Mouse (Mus musculus) heart, postnatal 4 days (tissue): ENCODE measurements at regions not wholly inside any gene's neighbourhood (a gene's known extent, or its start where the extent isn't known, plus 50 kb on each side); places are given as distances from the start of the nearest gene placed in this dataset.

Experiments
- DNase-seq: peaks from one replicate; pipeline ENCODE4 v3.0.0; 2021

DNA sequence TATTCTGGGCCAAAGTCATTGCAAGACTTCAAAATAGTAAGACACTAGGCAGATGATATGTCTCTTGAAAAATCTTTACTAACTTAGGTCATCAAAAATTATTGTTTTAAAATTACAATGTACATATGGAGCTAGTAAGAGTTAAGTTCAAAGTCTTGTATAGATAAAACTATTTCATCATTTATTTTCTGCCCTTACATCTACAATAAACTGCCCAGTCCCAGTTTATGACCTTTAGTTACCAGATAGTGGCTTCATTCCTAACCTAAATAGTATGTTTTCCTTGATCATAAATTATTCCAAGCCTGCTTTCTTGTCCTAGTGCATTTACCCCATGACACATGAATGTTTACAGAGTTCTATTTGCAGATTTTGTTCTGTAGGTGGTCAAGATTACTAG lies 72.9 kb downstream of the Manea start:
- DNase-seq = no peak

DNA sequence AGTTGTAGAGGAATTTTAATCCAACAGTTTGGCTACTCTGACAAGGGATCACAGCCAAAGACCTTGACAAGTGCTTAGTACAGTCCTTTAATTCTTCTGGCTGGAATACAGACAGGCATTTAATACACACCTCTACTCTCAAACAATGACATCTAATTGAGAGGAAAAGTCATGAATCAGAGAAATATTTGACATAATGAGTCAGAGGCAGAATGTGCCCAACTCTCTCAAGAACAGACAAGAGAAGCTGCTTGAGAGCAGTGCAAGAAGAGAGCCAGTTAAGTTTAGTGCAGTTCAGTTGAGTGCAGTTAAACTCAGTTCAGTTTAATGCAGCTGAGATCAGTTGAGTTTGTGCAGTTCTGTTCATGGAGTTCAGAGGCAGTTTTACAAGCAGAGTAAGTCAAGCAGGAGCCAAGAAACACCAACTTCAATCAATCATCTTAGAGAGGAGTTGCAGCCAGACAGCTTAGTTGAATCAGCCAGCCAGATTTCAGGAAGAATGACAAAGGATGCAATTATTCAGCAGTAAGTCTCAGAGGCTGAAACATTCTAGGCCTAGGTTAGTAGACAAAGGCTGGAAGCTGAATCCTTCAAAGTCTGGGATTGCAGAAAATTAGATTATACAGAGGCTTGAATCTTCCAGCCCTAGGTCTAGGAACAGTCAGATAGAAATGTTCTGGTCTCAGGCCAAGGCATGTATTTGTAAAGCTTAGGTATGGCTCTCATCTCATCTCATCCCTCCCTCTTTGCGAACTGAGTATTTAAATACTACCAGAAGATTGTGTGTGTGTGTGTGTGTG lies 87.3 kb downstream of the Manea start:
- no peak for DNase-seq

DNA sequence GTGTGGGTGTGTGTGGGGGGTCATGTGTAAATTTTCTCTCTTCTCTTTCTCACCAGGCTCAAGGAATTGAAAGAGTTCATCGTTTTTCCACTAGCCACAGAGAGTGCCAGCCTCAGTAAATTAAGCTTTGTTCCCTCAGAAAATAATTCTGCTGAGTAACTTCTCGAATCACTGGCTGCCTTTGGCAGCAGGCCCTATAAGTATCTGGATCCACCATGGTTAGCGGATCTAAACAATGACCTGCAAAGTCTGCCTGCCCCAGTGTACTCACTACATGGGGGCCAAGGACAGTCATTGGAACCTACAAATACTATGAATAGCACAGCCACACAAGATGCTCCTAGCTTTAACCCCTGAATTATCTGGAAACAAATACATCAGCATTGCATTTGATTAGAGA lies 90.8 kb downstream of the Manea start:
- DNase-seq = no peak

DNA sequence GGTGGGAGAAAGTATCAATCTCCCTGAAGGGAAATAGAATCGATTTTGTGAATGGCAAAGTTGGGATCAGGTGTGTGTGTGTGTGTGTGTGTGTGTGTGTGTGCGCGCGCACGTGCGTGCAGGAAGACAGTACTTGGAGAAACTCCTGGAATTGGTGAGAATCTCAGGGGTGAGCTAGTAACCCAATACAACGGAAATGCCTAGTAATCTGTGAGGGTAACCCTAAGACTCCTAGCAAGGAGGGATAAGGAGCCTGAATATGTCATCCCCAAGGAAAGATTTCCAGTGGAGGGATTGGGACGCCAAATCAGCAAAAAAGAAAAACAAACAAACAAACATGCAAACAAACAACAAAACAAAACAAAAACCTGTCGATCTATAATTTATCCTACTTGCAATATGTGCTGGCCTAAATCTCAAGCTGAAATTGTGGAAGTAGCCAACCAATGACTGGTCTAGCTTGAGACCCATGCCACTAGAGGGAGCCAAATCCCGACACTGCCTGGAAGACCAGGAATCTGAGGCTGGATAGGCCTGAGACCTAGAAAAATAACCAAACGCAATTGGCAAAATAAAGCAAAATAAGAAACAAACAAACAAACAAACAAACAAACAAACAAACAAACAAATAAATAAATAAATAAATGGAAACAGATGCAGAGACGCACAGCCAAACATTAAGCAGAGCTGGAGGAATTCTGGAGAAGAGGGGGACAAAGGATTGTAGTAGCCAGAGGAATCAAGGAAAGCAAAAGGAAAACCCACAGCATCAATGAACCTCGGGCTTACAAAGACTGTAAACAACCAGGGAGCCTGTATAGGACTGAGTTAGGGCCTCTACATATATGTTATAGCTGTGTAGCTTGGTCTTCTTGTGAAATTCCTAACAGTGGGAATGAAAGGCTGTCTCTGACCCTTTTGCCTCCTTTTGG lies 98.5 kb downstream of the Manea start:
- DNase-seq = peak; percentile 71

DNA sequence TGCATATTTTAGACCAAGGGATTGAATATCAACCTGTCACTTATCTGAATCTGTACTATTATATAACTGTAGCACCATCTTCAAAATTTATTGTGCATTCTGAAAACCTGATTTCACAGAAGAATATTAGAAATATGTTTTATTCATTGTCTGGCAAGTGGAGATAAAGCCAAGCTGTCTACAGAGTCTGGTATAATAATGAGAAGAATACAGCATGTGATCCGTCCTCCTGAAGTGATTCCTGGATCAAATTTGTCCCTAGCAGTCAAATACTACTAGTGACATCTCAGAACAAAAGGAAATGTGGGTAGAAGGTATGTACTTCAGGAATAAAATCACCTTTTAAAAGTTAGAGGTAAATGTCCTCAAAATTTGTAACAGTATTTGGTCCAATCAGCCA lies 123.4 kb downstream of the Manea start:
- DNase-seq = no peak
